Mouse (Mus musculus) heart, embryonic 13.5 days (tissue): ENCODE results near the gene Nacc2. TPM values are rescaled to one million over a fixed set of nuclear protein-coding genes. Genes with fewer than 3 reads are reported as not detected.
A peak's percentile ranks its signal among the peaks of the same experiment; 100 is the strongest.

Experiments
- ATAC-seq: fragments of 200-750 bp; cut with Nextera tagmentation; 2 replicates; pipeline ENCODE4 v1.8.0; 2017; ENCODE audit warnings: moderate TSS enrichment; ENCODE audit not compliant: insufficient number of reproducible peaks, low FRiP score, low TSS enrichment; ENCODE audit errors: extremely low read depth
- H3K27ac ChIP-seq: fragments of 300-500 bp; sonication (generic); replicated peaks from 2 replicates; pipeline ENCODE4 v1.5.1; 2015; ENCODE audit warnings: moderate library complexity, mild to moderate bottlenecking, inconsistent platforms
- H3K27me3 ChIP-seq: fragments of 300-500 bp; sonication (generic); replicated peaks from 2 replicates; pipeline ENCODE4 v1.6.1; 2015; ENCODE audit warnings: mild to moderate bottlenecking, inconsistent platforms
- H3K36me3 ChIP-seq: fragments of 300-500 bp; sonication (generic); 2 replicates; pipeline ENCODE4 v1.6.1; 2015; ENCODE audit warnings: mild to moderate bottlenecking, inconsistent platforms
- H3K4me1 ChIP-seq: fragments of 300-500 bp; sonication (generic); 2 replicates; pipeline ENCODE4 v1.6.1; 2015; ENCODE audit warnings: inconsistent platforms
- H3K4me2 ChIP-seq: fragments of 300-500 bp; sonication (generic); 2 replicates; pipeline ENCODE4 v1.6.1; 2015; ENCODE audit warnings: inconsistent platforms, mild to moderate bottlenecking, moderate library complexity
- H3K4me3 ChIP-seq: fragments of 300-500 bp; sonication (generic); 2 replicates; pipeline ENCODE4 v1.5.1; 2015; ENCODE audit warnings: moderate library complexity, mild to moderate bottlenecking, inconsistent platforms
- H3K9ac ChIP-seq: fragments of 300-500 bp; sonication (generic); 2 replicates; pipeline ENCODE4 v1.6.1; 2015; ENCODE audit warnings: inconsistent platforms, mild to moderate bottlenecking, moderate library complexity
- H3K9me3 ChIP-seq: fragments of 300-500 bp; sonication (generic); 2 replicates; pipeline ENCODE4 v1.6.1; 2016; ENCODE audit warnings: inconsistent platforms
- WGBS: fragments of 180-500 bp; shearing (Covaris S2); methylation state at CpG from one replicate; pipeline ENCODE4 v1.1.7; 2015; ENCODE audit warnings: mixed read lengths; 5-methylcytosine and 5-hydroxymethylcytosine counted together
- polyA plus RNA-seq: library from polyadenylated mRNA; unstranded; fragments of >200 nt; fragmentation: Nextera tagmentation; extraction: Ambion mirVana; gene quantifications from 2 replicates; pipeline ENCODE4 v1.2.1, GENCODE M21; 2015

The Nacc2 gene
- polyA plus RNA-seq, 1 experiment from 2014 or later: 6.1 TPM

DNA sequence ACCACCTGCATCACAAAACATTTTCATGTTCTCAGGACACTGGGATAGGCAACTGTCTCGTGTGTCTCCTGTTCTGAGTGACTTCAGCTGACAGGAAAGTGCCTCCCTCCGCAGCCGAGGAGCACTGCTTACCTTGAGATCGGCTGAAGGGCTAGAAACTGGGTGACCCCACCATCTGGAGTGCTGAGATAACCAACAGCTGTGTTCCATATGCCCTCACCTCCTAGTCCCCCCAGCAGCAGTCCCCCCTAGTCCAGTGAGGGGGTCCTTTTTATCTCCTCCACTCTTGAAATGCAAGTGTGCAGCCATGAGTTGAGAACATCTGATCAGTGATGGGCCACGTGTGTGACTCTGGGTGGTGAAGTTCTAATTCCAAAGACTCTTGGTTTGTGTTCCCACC, 74.2 kb downstream of the Nacc2 start:
- H3K36me3 ChIP-seq: no peaks in the 10 kb centered on the region
- no peaks in the 10 kb centered on the region for H3K9me3 ChIP-seq
- no peak overlapping the region for H3K9ac ChIP-seq
- peaks cover 6% of the 10 kb centered on the region; the same call in 1 of the 2 replicates for H3K4me1 ChIP-seq
- H3K4me3 ChIP-seq: no peak overlapping the region
- H3K4me2 ChIP-seq: no peak overlapping the region
- H3K27me3 ChIP-seq: 0 out of 2 replicates have a peak, but pooled peaks cover 12% of the 10 kb centered on the region
- no peak overlapping the region for H3K27ac ChIP-seq
- no peak for ATAC-seq
- WGBS: 51% methylated on average over 5 of the region's 5 CpGs

DNA sequence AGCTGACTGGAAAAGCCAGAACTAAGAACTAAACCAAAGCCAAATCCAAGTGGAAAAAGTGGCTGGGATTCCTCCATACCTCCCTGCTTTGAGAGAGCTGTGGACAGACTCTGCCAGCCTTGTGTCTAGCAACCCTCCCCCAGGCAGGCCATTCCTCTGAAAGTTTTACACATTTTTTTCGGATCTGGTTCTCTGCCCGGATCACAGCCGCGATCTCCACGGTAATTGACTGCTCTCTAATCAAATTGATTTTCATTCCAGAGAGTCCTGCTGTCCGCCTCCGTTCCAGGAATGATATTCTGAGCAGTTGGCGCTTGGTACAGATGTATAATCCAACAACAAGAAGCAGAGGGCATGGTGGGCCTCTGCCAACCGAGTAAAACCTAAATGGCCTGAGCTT, 78.8 kb downstream of the Nacc2 start:
- Histone ChIP-seq H3K9ac (no peak overlapping the region), H3K27me3 (peaks cover 23% of the 10 kb centered on the region; the same call in 1 of the 2 replicates), H3K9me3 (no peaks in the 10 kb centered on the region), H3K4me1 (peaks cover 10% of the 10 kb centered on the region), H3K4me3 (no peak overlapping the region), H3K27ac (no peak overlapping the region), H3K4me2 (no peak overlapping the region), H3K36me3 (no peaks in the 10 kb centered on the region)
- 81% methylated on average over 9 of the region's 9 CpGs for WGBS
- ATAC-seq: no peak

DNA sequence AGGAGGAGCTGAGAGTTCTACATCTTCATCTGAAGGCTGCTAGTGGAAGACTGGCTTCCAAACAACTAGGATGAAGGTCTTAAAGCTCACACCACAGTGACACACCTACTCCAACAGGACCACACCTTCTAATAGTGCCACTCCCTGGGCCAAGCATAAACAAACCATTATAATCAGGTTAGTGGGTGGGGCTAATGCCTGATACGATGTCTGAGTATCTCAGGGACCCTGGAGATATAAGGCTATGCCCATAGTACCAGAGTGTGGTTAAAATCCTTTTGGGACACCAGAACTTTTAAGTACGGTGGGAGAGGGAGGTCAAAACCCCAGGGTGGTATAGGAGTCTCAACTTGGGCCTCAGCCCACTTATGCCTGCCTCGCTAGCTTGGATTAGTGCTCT, 80.4 kb downstream of the Nacc2 start:
- WGBS: 84% methylated on average over 3 of the region's 3 CpGs

DNA sequence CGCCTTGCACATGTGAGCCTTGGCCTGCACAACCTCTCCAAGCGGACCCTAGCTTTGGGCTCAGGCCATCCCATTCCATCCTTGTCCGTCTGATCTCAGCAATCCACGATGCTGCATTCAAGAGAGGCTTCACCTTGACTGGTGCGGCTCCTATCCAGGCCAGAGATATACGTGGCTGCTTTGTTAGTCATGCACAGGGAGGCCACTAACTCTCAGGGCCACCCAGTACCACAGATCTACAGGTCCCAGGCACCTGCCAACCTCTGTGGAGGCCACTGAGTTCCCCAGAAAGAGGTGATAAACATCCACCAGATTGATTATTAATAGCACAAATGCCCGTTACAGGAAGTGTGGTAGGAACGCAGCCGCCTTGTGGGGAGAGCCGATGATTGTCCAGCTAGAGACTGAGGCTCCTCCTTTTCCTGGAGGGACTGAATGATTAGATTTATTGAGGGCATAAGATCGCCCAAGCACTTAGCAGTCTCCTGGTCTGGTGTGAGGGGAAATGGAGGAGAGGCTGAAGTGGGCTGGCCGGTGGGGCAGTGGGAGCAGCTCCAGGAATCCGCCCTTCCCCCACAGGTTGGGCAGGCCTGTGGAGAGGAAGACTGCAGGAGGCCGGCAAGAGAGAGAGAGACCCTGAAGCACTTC, 81.7 kb downstream of the Nacc2 start:
- no peaks in the 10 kb centered on the region for H3K36me3 ChIP-seq

More for the DNA sequence above, 80.4 kb downstream of the Nacc2 start:
- Histone ChIP-seq H3K27ac (no peak overlapping the region), H3K36me3 (no peaks in the 10 kb centered on the region), H3K4me2 (no peak overlapping the region), H3K9me3 (no peaks in the 10 kb centered on the region), H3K4me1 (peaks cover 20% of the 10 kb centered on the region), H3K4me3 (no peak overlapping the region), H3K27me3 (peaks cover 19% of the 10 kb centered on the region; the same call in 1 of the 2 replicates), H3K9ac (no peak overlapping the region)
- no peak for ATAC-seq

DNA sequence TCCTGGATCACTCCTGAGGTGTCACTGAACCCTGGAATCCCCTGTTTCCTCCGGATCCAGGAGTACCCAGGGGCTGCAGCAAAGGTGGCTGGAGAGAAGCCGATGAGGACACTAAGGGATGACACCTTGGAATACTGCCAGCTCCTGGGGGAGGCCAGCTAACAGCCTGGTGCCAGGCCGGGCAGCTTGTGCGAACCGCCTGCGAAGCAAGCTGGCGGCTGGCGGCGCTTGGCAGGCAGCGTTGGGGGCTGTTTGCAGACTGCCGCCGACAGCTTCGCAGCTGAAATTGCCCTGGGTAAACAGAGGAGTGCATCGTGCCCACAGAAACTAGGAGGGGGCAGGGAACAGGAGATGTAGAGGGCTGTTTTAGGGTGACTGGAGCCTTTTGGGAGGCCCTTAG, 83.1 kb downstream of the Nacc2 start:
- no peak overlapping the region for H3K4me3 ChIP-seq
- peaks cover 34% of the 10 kb centered on the region for H3K4me1 ChIP-seq
- H3K9ac ChIP-seq: no peak overlapping the region
- no peak overlapping the region for H3K27ac ChIP-seq
- no peaks in the 10 kb centered on the region for H3K9me3 ChIP-seq
- WGBS: 62% methylated on average over 14 of the region's 14 CpGs
- ATAC-seq: no peak
- no peaks in the 10 kb centered on the region for H3K36me3 ChIP-seq
- no peak overlapping the region for H3K4me2 ChIP-seq
- H3K27me3 ChIP-seq: peaks cover 15% of the 10 kb centered on the region; the same call in 1 of the 2 replicates

More for the DNA sequence above, 81.7 kb downstream of the Nacc2 start:
- no peak overlapping the region; the same call in 1 of the 2 replicates for H3K4me2 ChIP-seq
- ATAC-seq: no peak; the same call in 1 of the 2 replicates
- H3K27ac ChIP-seq: no peak overlapping the region
- peaks cover 34% of the 10 kb centered on the region for H3K4me1 ChIP-seq
- H3K9ac ChIP-seq: peak overlapping the region; percentile 33
- no peak overlapping the region for H3K4me3 ChIP-seq
- peaks cover 13% of the 10 kb centered on the region; the same call in 1 of the 2 replicates for H3K27me3 ChIP-seq
- 42% methylated on average over 14 of the region's 14 CpGs for WGBS
- H3K9me3 ChIP-seq: no peaks in the 10 kb centered on the region

DNA sequence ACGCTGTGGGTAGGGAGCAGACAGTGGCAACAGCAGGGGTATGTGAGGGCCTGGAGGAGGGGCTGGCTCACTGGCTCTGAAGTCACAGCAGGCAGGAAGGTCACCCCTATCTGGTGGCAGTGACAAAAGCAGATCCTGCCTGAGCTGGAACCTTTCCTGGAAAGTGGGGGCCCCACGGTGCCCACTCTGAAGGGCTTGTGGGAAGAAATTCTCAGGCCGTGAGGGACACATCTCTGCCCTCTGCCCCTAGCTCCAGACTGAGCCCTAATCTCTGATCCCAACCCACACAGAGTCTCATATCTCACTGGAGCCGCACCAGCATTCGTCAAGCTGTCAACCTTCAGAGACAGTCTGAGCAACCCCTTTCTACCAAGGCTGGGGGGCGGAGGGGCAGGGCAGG, 85.6 kb downstream of the Nacc2 start:
- Histone ChIP-seq H3K27ac (peak overlapping the region; percentile 65), H3K9ac (peak overlapping the region; percentile 58; the same call in 1 of the 2 replicates), H3K4me2 (0 out of 2 replicates have a peak overlapping the region, but pooled peaks have one; percentile 0), H3K9me3 (no peaks in the 10 kb centered on the region), H3K4me3 (no peak overlapping the region), H3K36me3 (no peaks in the 10 kb centered on the region), H3K4me1 (peaks cover 34% of the 10 kb centered on the region), H3K27me3 (peaks cover 16% of the 10 kb centered on the region)
- WGBS: 9% methylated on average over 6 of the region's 6 CpGs
- peak; percentile 27; the same call in 1 of the 2 replicates for ATAC-seq

DNA sequence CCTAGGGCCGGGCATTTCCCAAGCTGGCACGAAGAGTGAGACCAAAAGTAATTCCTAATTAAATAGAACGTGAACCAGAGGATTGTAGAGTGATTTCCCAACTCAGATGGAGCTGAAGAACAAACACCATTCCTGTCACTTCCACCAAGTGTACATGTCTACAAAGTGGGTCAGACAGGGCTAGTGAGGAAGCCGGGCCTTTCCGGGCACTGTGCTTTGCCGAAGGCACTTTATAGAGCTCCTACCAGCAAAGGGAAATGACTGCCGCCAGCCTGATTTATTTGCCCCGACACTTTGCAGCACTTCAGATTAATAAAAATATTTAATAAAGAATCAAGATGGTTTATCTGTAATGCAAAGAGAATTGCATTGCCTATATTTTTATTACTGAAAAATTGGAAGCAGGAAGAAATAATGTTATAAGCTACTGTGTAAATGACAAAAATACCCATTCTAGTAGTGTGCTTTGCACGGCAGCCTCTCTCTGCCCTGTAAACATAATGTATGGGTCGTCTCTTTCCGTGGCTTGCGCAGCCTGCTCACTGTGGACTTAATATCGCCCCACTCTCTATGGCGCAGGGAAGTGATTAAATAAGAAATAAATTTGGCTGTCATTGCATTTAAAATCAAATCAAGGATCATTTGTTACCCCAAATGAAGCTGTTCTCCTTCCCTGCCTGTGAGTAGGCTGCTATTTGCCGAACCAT, 88.5 kb downstream of the Nacc2 start:
- Histone ChIP-seq H3K27me3 (peaks cover 14% of the 10 kb centered on the region), H3K4me2 (no peak overlapping the region), H3K4me3 (no peak overlapping the region), H3K27ac (no peak overlapping the region), H3K9ac (no peak overlapping the region), H3K36me3 (no peaks in the 10 kb centered on the region), H3K9me3 (no peaks in the 10 kb centered on the region), H3K4me1 (peaks cover 24% of the 10 kb centered on the region)
- ATAC-seq: no peak
- 85% methylated on average over 15 of the region's 15 CpGs for WGBS

DNA sequence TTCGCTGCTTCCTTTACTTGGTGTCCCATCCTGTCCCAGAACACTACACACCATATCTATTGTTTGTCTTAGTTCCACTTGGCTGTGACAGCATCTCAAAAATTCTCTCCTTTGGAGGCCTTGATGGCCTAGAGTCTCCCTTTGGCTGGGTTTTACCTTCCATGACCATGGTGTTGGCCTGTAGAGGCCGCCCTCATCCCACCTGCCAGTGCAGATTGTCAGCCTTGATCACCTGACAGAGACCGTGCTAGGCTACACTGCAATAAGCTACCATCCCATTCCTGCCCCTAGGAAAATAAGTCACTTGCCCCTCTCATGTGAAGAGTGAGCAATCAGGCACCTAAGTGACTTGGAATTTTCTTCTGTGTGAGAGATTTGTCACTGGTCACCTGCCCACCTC, 92.7 kb downstream of the Nacc2 start:
- H3K9ac ChIP-seq: no peak overlapping the region
- 38% methylated on average over 3 of the region's 3 CpGs for WGBS
- no peak overlapping the region for H3K4me3 ChIP-seq
- no peaks in the 10 kb centered on the region for H3K9me3 ChIP-seq
- peaks cover 17% of the 10 kb centered on the region for H3K27me3 ChIP-seq
- ATAC-seq: no peak
- no peaks in the 10 kb centered on the region for H3K4me1 ChIP-seq
- H3K36me3 ChIP-seq: no peaks in the 10 kb centered on the region
- H3K4me2 ChIP-seq: no peak overlapping the region
- no peak overlapping the region for H3K27ac ChIP-seq

DNA sequence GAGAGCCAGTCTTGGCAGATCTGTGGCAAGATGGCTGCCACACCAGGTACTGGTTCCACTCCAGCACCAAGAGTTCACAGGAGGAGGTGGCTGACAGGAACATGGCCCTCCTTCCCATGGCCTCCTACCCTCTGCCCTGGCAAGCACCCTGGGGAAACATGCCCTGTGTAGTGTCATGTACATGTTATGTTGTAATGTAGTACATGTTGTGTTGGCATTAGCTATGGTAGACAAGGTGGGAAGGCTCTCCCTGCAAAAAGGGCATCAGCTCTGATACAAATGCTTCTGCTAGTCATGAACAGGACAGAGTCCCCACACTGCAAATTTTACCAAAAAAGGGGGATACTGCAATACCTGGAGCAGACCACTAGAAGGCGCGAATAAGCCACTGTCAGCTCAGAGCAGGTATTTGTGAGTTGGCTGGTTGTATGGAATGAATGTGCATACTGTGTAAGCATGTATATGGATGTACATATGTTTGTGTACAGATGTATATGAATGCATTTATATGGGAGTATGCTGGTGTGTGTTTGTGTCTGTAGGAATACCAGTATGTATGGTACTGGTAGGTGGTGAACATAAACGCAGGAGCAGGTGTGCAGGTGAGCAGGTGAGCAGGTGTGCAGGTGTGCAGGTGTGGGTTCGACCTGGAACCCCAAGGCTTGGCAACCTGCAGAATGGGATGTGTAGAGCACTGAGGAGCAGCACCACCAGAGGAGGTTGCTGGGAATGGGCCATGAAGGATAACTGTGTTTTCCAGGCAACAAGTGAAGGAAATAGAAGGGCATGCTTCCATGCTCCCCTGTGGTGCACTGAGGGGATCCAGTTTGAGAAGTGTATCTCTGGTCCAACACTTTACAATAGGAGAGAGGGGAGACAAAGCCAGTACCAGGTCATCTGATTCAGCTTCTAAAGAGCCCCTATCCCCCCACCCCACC, 98.6 kb downstream of the Nacc2 start:
- ATAC-seq: no peak
- Histone ChIP-seq H3K27me3 (0 out of 2 replicates have a peak, but pooled peaks cover 7% of the 10 kb centered on the region), H3K36me3 (no peaks in the 10 kb centered on the region), H3K27ac (no peak overlapping the region), H3K4me2 (no peak overlapping the region), H3K4me1 (peaks cover 18% of the 10 kb centered on the region), H3K9me3 (no peaks in the 10 kb centered on the region), H3K4me3 (no peak overlapping the region), H3K9ac (no peak overlapping the region)
- WGBS: 29% methylated on average over 4 of the region's 4 CpGs

DNA sequence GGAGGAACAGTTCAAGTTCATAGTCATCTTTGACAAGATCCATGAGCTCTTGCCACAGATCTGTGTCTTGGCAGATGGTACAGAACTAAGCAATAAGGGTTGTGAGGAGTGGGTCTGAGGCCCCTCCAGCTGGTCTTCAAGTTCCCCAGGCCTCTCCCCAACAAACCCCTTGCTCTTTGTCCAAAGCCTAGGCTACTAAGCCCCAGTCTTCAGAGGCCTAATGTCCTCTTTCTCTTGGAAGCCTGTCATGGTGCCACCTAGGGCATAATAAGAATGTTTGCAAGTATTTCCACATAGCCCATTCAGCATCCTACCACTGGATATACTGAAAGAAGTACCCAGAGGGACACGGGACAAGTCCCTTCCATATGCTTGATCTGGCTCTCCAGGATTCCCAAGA, 100.4 kb downstream of the Nacc2 start:
- H3K27ac ChIP-seq: no peak overlapping the region
- no peak overlapping the region for H3K4me3 ChIP-seq
- H3K27me3 ChIP-seq: no peaks in the 10 kb centered on the region
- H3K9me3 ChIP-seq: no peaks in the 10 kb centered on the region
- H3K36me3 ChIP-seq: no peaks in the 10 kb centered on the region
- peaks cover 36% of the 10 kb centered on the region for H3K4me1 ChIP-seq
- WGBS: 81% methylated on average over 1 of the region's 1 CpGs
- H3K4me2 ChIP-seq: no peak overlapping the region
- H3K9ac ChIP-seq: no peak overlapping the region
- ATAC-seq: no peak

DNA sequence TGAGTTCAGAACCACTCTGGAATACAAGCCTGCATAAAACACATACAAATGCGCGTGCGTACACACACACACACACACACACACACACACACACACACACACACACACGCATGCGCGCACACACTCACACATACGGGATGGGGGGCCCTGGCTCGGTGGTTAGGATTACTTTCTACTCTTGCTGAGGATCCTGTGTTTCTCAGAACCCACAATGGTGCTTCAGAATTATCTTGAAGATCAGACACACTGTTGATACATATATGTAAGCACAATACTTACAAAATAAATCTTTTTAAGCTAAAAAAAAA, 100.8 kb downstream of the Nacc2 start:
- Histone ChIP-seq H3K9ac (peak overlapping the region; percentile 65), H3K36me3 (no peaks in the 10 kb centered on the region), H3K9me3 (no peaks in the 10 kb centered on the region), H3K4me2 (peak overlapping the region; percentile 74), H3K4me1 (peaks cover 40% of the 10 kb centered on the region), H3K27ac (peak overlapping the region; percentile 56), H3K4me3 (peak overlapping the region; percentile 81), H3K27me3 (no peaks in the 10 kb centered on the region)
- no peak for ATAC-seq
- WGBS: 75% methylated on average over 8 of the region's 8 CpGs
